Comparison of ENCODE assay signal across 21 mouse cellular contexts in the genomic region with DNA sequence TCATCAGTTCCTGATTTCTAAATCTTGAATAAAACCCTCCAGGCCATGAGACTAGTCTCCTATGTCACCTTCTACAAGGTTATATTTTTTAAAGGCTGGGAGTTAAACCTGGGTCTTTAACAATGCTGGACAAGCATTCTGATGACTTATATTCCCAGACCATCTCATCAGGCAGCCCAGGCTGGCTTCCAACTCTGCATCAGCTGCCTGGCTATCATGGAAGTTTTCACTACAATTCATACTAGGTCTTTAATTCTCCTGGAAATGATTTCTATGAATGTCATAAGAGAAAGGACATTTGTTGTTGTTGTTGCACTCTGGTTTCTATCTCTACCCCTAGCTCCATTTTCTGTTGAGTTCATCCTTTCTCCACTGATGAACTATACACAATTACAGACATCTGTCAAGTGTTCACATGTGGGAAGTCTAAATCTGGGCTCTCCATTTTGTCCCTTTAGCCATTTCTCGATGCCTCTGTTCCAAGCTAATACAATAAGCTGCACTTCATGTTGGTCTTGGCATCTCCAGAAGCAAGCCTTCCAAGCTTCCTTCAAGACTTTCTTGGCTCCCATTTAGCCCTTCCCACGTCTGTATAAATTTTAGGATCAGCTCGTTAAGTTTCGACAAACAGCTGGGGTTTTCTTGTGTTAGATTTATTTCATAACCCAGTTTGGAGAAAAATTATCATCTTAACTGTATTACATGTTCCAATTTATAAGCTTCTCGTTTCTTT. TPM values are rescaled to one million over a fixed set of nuclear protein-coding genes. Genes with fewer than 3 reads are reported as not detected.
DNase-seq lines count a peak whose midpoint lies in the region; ATAC-seq and TF ChIP-seq lines count a peak whose summit lies in the region.
"Had no signal": no experiment of that assay in that cellular context is flagged by ENCODE, and none has a peak within 500 bp of the region (broad histone marks: within the 10 kb centered on the region; RNA-seq: fewer than 3 reads in every experiment).

No protein-coding gene starts in this region.

- H3K4me1 ChIP-seq in kidney, postnatal 0 days (replicated peaks; ENCODE audit: insufficient read depth, low read length), result no peaks in the 10 kb centered on the region
- H3K4me1 ChIP-seq in lung, embryonic 14.5 days (ENCODE audit: insufficient read depth), result no peaks in the 10 kb centered on the region
- no peaks in the 10 kb centered on the region for H3K4me1 ChIP-seq in lung, adult 2 months (ENCODE audit: control insufficient read depth, insufficient read depth, low read length)
- H3K4me1 ChIP-seq in cortical plate, adult 2 months (ENCODE audit: control insufficient read depth, insufficient read depth, low read length), result no peaks in the 10 kb centered on the region
- H3K4me1 ChIP-seq in lung, postnatal 0 days (ENCODE audit: insufficient read depth, low read depth, low read length), result no peaks in the 10 kb centered on the region
- H3K4me1 ChIP-seq: embryonic facial prominence, embryonic 12.5 days; hindbrain, embryonic 12.5 days; kidney, embryonic 15.5 days; limb, embryonic 12.5 days; liver, embryonic 13.5 days had no signal

- DNase-seq in kidney, postnatal 0 days (ENCODE audit: low spot score), result peak; percentile 86
- no peak for DNase-seq in kidney, adult 8-10 months
- peak; percentile 35 for DNase-seq in lung, embryonic 14.5 days
- DNase-seq in lung, adult 2 months, result no peak
- DNase-seq in lung, postnatal 0 days (ENCODE audit: low spot score), result peak; percentile 79
- DNase-seq: adrenal gland, adult 2 months; cerebellum, adult 9-10 months; liver, embryonic 13.5 days; right cerebral cortex, postnatal 4 days; thymus, postnatal 14 days had no signal

- H3K36me3 ChIP-seq in kidney, postnatal 0 days (ENCODE audit: insufficient read depth, low read length), result no peaks in the 10 kb centered on the region
- H3K36me3 ChIP-seq in lung, embryonic 14.5 days (ENCODE audit: insufficient read depth), result no peaks in the 10 kb centered on the region
- H3K36me3 ChIP-seq in lung, postnatal 0 days (ENCODE audit: insufficient read depth, low read length), result no peaks in the 10 kb centered on the region
- H3K36me3 ChIP-seq: embryonic facial prominence, embryonic 12.5 days; hindbrain, embryonic 12.5 days; limb, embryonic 12.5 days; liver, embryonic 13.5 days had no signal

- TF ChIP-seq EP300 in lung, postnatal 0 days (IDR thresholded peaks at IDR 0.05), result no peak

- no peaks in the 10 kb centered on the region for H3K27me3 ChIP-seq in kidney, postnatal 0 days (ENCODE audit: insufficient read depth, low read length)
- no peaks in the 10 kb centered on the region for H3K27me3 ChIP-seq in lung, embryonic 14.5 days (ENCODE audit: insufficient read depth, low read length)
- H3K27me3 ChIP-seq in lung, postnatal 0 days (replicated peaks; ENCODE audit: insufficient read depth, low read length), result no peaks in the 10 kb centered on the region
- H3K27me3 ChIP-seq: embryonic facial prominence, embryonic 12.5 days; hindbrain, embryonic 12.5 days; kidney, embryonic 15.5 days; limb, embryonic 12.5 days; liver, embryonic 13.5 days had no signal

- ATAC-seq in kidney, postnatal 0 days (replicated peaks; ENCODE audit: low FRiP score, low read depth), result no peak
- no peak for ATAC-seq in lung, embryonic 14.5 days (ENCODE audit: insufficient read depth)
- peak; percentile 80 for ATAC-seq in lung, postnatal 0 days
- ATAC-seq in inflammation-experienced regulatory T-cells, adult 6 months, result no peak
- ATAC-seq: forebrain, embryonic 14.5 days had no signal

- no peak overlapping the region for H3K4me2 ChIP-seq in kidney, postnatal 0 days (ENCODE audit: low read length)
- H3K4me2 ChIP-seq in lung, embryonic 14.5 days, result no peak overlapping the region
- H3K4me2 ChIP-seq in lung, postnatal 0 days (replicated peaks; ENCODE audit: low read depth, low read length), result no peak overlapping the region
- H3K4me2 ChIP-seq: embryonic facial prominence, embryonic 12.5 days; hindbrain, embryonic 12.5 days; kidney, embryonic 15.5 days; limb, embryonic 12.5 days; liver, embryonic 13.5 days; midbrain, embryonic 11.5 days had no signal

- H3K4me3 ChIP-seq in kidney, postnatal 0 days (replicated peaks; ENCODE audit: low read depth, low read length), result no peak overlapping the region
- H3K4me3 ChIP-seq in lung, embryonic 14.5 days (ENCODE audit: low read depth, low read length), result no peak overlapping the region
- H3K4me3 ChIP-seq in lung, adult 2 months (replicated peaks; ENCODE audit: extremely low read depth, low read depth, low read length), result no peak overlapping the region
- H3K4me3 ChIP-seq in cortical plate, adult 2 months (ENCODE audit: insufficient read depth, low read length), result no peak overlapping the region
- H3K4me3 ChIP-seq in lung, postnatal 0 days (ENCODE audit: low read depth, low read length), result no peak overlapping the region
- H3K4me3 ChIP-seq: embryonic facial prominence, embryonic 12.5 days; erythroblast, embryonic 14.5 days; hindbrain, embryonic 12.5 days; kidney, embryonic 15.5 days; limb, embryonic 12.5 days; liver, embryonic 13.5 days had no signal

- WGBS in kidney, postnatal 0 days, result 56% methylated on average over 5 of the region's 5 CpGs
- WGBS in lung, embryonic 14.5 days, result 66% methylated on average over 5 of the region's 5 CpGs
- 74% methylated on average over 5 of the region's 5 CpGs for WGBS in lung, adult 2 months
- 61% methylated on average over 5 of the region's 5 CpGs for WGBS in lung, postnatal 0 days

- no peak overlapping the region for H3K27ac ChIP-seq in kidney, postnatal 0 days
- H3K27ac ChIP-seq in lung, embryonic 14.5 days (ENCODE audit: low read depth), result no peak overlapping the region
- peak overlapping the region; percentile 23; the same call in 1 of the 2 replicates for H3K27ac ChIP-seq in cortical plate, adult 2 months (ENCODE audit: insufficient read depth, low read length)
- H3K27ac ChIP-seq in lung, postnatal 0 days (ENCODE audit: low read length), result 0 out of 2 replicates have a peak overlapping the region, but pooled peaks have one; percentile 14
- H3K27ac ChIP-seq: embryonic facial prominence, embryonic 12.5 days; hindbrain, embryonic 12.5 days; kidney, embryonic 15.5 days; limb, embryonic 12.5 days; liver, embryonic 13.5 days; macrophage; stomach, postnatal 0 days had no signal

- H3K9ac ChIP-seq in kidney, postnatal 0 days (ENCODE audit: low read depth, low read length), result no peak overlapping the region
- no peak overlapping the region for H3K9ac ChIP-seq in lung, embryonic 14.5 days
- H3K9ac ChIP-seq in lung, postnatal 0 days (replicated peaks; ENCODE audit: low read depth), result no peak overlapping the region
- H3K9ac ChIP-seq: embryonic facial prominence, embryonic 12.5 days; hindbrain, embryonic 12.5 days; kidney, embryonic 15.5 days; limb, embryonic 12.5 days; liver, embryonic 13.5 days had no signal

- TF ChIP-seq POLR2A in lung, adult 2 months (IDR thresholded peaks at IDR 0.05; ENCODE audit: borderline replicate concordance, extremely low read depth, low read depth, low read length), result no peak
- no peak for TF ChIP-seq POLR2A in cortical plate, adult 2 months (IDR thresholded peaks at IDR 0.05; ENCODE audit: extremely low read depth, insufficient read depth, low read length)

- no peak for TF ChIP-seq CTCF in kidney, postnatal 0 days (IDR thresholded peaks at IDR 0.05; ENCODE audit: low read depth)
- TF ChIP-seq CTCF in lung, embryonic 14.5 days (IDR thresholded peaks at IDR 0.05; ENCODE audit: low read depth), result no peak
- TF ChIP-seq CTCF in lung, adult 2 months (IDR thresholded peaks at IDR 0.05; ENCODE audit: insufficient read depth, low read length), result no peak
- no peak for TF ChIP-seq CTCF in cortical plate, adult 2 months (IDR thresholded peaks at IDR 0.05; ENCODE audit: extremely low read depth, insufficient read depth, low read length)
- TF ChIP-seq CTCF in lung, postnatal 0 days (IDR thresholded peaks at IDR 0.05), result no peak

- no peaks in the 10 kb centered on the region for H3K9me3 ChIP-seq in kidney, postnatal 0 days (replicated peaks; ENCODE audit: low read length)
- H3K9me3 ChIP-seq in lung, embryonic 14.5 days (ENCODE audit: low read depth, low read length), result peaks cover 3% of the 10 kb centered on the region; the same call in 1 of the 2 replicates
- H3K9me3 ChIP-seq in lung, postnatal 0 days (ENCODE audit: low read length), result peaks cover 3% of the 10 kb centered on the region; the same call in 1 of the 2 replicates
- H3K9me3 ChIP-seq: kidney, embryonic 15.5 days; liver, embryonic 13.5 days had no signal

RNA-seq across cellular contexts. Expression of a gene that starts 12.3 kb away (rescaled TPM):
- 43.3 and 43.6 TPM in 2 replicates for polyA plus RNA-seq in kidney, postnatal 0 days (2015; fragmentation: Nextera tagmentation; extraction: Ambion mirVana)
- 35.7 and 37.6 TPM in 2 replicates for polyA plus RNA-seq in lung, embryonic 14.5 days (2014; fragmentation: Nextera tagmentation; extraction: Ambion mirVana)
- 160 and 211 TPM in 2 replicates for polyA plus RNA-seq in lung, adult 2 months (2012; rRNA removed)
- polyA plus RNA-seq in cortical plate, adult 2 months (2012; rRNA removed), result 24.5 and 26.6 TPM in 2 replicates
- 48.1 and 49.3 TPM in 2 replicates for polyA plus RNA-seq in lung, postnatal 0 days (2015; fragmentation: Nextera tagmentation; extraction: Ambion mirVana)
- 10 to 100 TPM; 26.8 to 32.3 (median 28.1) TPM for polyA plus RNA-seq in inflammation-experienced regulatory T-cells, adult 6 months (2017; shearing (Covaris generic))

RNA-seq across cellular contexts. Expression of a gene that starts 55.9 kb away (rescaled TPM):
- polyA plus RNA-seq in kidney, postnatal 0 days (2015; fragmentation: Nextera tagmentation; extraction: Ambion mirVana), result 110 and 127 TPM in 2 replicates
- polyA plus RNA-seq in lung, embryonic 14.5 days (2014; fragmentation: Nextera tagmentation; extraction: Ambion mirVana), result 133 and 137 TPM in 2 replicates
- 69.2 and 84.5 TPM in 2 replicates for polyA plus RNA-seq in lung, adult 2 months (2012; rRNA removed)
- polyA plus RNA-seq in cortical plate, adult 2 months (2012; rRNA removed), result 38.1 and 40.0 TPM in 2 replicates
- 107 and 112 TPM in 2 replicates for polyA plus RNA-seq in lung, postnatal 0 days (2015; fragmentation: Nextera tagmentation; extraction: Ambion mirVana)
- polyA plus RNA-seq in inflammation-experienced regulatory T-cells, adult 6 months (2017; shearing (Covaris generic)), result 10 to 100 TPM; 10.3 to 15.8 (median 11.6) TPM

Comparison
In these comparisons a context has a peak if more than half of its experiments do, and no peak if none do; other contexts are left out.
1. DNase-seq: peak in kidney, postnatal 0 days (single experiment), lung, embryonic 14.5 days (single experiment) and lung, postnatal 0 days (single experiment); none in kidney, adult 8-10 months (0 of 2) and lung, adult 2 months (single experiment).
2. H3K27ac ChIP-seq: peak in cortical plate, adult 2 months (single experiment) and lung, postnatal 0 days (single experiment); none in kidney, postnatal 0 days (single experiment) and lung, embryonic 14.5 days (single experiment).